Mouse (Mus musculus) bone marrow macrophage, adult 2 months (primary cell): Measurements from ENCODE around the gene Cmtm1.

Experiments
- CTCF ChIP-seq: IDR thresholded peaks from 2 replicates; pipeline ENCODE4 v1.5.1; 2012; ENCODE audit warnings: low read depth, mild to moderate bottlenecking, low read length, moderate library complexity
- POLR2A ChIP-seq: IDR thresholded peaks from 2 replicates; pipeline ENCODE4 v1.6.1; 2012; ENCODE audit warnings: mild to moderate bottlenecking, low read depth, low read length, borderline replicate concordance

DNA sequence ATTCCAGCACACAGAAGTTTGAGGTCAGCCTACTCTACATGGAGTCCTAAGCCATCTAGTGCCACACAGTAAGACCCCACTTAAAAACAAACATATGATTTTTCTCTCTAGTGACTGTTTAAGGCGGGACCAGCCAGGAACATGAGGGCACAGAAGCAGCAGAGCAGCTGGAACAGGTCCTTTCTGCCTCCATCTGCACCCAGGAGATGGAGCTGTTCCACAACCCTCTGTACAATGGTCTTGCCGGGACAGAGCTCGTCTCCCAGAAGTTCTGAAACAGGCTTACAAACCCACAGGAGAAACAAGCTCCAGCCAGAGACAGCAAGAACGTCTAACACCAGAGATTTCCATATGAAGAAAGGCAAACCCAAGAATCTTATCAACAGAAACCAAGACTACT is 3.4 kb upstream of the Cmtm1 start:
- TF ChIP-seq CTCF (no peak), POLR2A (no peak)
